Mouse (Mus musculus) bone marrow macrophage, adult 2 months (primary cell): ENCODE measurements around the gene Midn. TPM values are rescaled to one million over a fixed set of nuclear protein-coding genes. Genes with fewer than 3 reads are reported as not detected.

ENCODE experiments used
- H3K27ac ChIP-seq: 2 replicates; pipeline ENCODE4 v1.5.1; 2012; ENCODE audit warnings: low read depth, low read length; ENCODE audit not compliant: insufficient read depth
- H3K4me1 ChIP-seq: 2 replicates; pipeline ENCODE4 v1.6.1; 2012; ENCODE audit warnings: low read length; ENCODE audit not compliant: control insufficient read depth, insufficient read depth
- H3K4me3 ChIP-seq: 2 replicates; pipeline ENCODE4 v1.5.1; 2012; ENCODE audit warnings: mild to moderate bottlenecking, low read length, moderate library complexity; ENCODE audit not compliant: insufficient read depth
- CTCF ChIP-seq: IDR thresholded peaks from 2 replicates; pipeline ENCODE4 v1.5.1; 2012; ENCODE audit warnings: low read depth, mild to moderate bottlenecking, low read length, moderate library complexity
- POLR2A ChIP-seq: IDR thresholded peaks from 2 replicates; pipeline ENCODE4 v1.6.1; 2012; ENCODE audit warnings: mild to moderate bottlenecking, low read depth, low read length, borderline replicate concordance
- polyA plus RNA-seq: library from polyadenylated mRNA; stranded (reverse); fragments of >200 nt; gene quantifications from 2 replicates; pipeline ENCODE4 v1.2.4, GENCODE M21; 2012; ENCODE audit not compliant: missing spikeins, insufficient read depth, insufficient read length

Midn gene
- polyA plus RNA-seq, 1 experiment, result 40.5 TPM

GRCm38 (mm10) chr10:80163721-80164120, 15.6 kb downstream of the Midn start:
- peaks cover 55% of the 10 kb centered on the region for H3K4me1 ChIP-seq
- H3K4me3 ChIP-seq, result no peak overlapping the region
- H3K27ac ChIP-seq, result peak overlapping the region; percentile 70
- TF ChIP-seq CTCF (no peak), POLR2A (no peak)

- TF ChIP-seq CTCF (no peak), POLR2A (no peak)
- peaks cover 51% of the 10 kb centered on the region for H3K4me1 ChIP-seq
- H3K4me3 ChIP-seq, result peak overlapping the region; percentile 65
- H3K27ac ChIP-seq, result peak overlapping the region; percentile 70
Observed at GRCm38 (mm10) chr10:80164161-80164997, 16.3 kb downstream of the Midn start.

GRCm38 (mm10) chr10:80164998-80165344, 16.9 kb downstream of the Midn start:
- H3K4me3 ChIP-seq, result peak overlapping the region; percentile 65
- H3K4me1 ChIP-seq, result peaks cover 50% of the 10 kb centered on the region
- peak overlapping the region; percentile 67 for H3K27ac ChIP-seq
- TF ChIP-seq CTCF (peak; percentile 97), POLR2A (no peak)

- TF ChIP-seq CTCF (no peak), POLR2A (no peak)
- H3K27ac ChIP-seq, result peak within 1 kb of the TSS; percentile 71
- H3K4me3 ChIP-seq, result peak within 1 kb of the TSS; percentile 65
- H3K4me1 ChIP-seq, result peaks cover 45% of the 10 kb centered on the region
Observed at GRCm38 (mm10) chr10:80165392-80166128, 17.5 kb downstream of the Midn start, which contains the start of gene Cirbp. Gene Cirbp (plus strand): TSS chr10:80165985.

GRCm38 (mm10) chr10:80166136-80166535, 18.1 kb downstream of the Midn start:
- H3K4me3 ChIP-seq, result peak overlapping the region; percentile 36
- H3K27ac ChIP-seq, result peak overlapping the region; percentile 41
- peaks cover 42% of the 10 kb centered on the region for H3K4me1 ChIP-seq

- TF ChIP-seq CTCF, result no peak
- TF ChIP-seq POLR2A, result peak; percentile 86; the same call in 1 of the 2 replicates
- Histone ChIP-seq H3K4me1 (peaks cover 37% of the 10 kb centered on the region), H3K27ac (peak overlapping the region; percentile 71), H3K4me3 (peak overlapping the region; percentile 70)
Observed at GRCm38 (mm10) chr10:80167460-80168037, 19.5 kb downstream of the Midn start.

GRCm38 (mm10) chr10:80168038-80168661, 20.1 kb downstream of the Midn start:
- H3K4me1 ChIP-seq, result peaks cover 31% of the 10 kb centered on the region
- peak overlapping the region; percentile 71 for H3K27ac ChIP-seq
- H3K4me3 ChIP-seq, result peak overlapping the region; percentile 70
- no peak for TF ChIP-seq POLR2A
- TF ChIP-seq CTCF, result no peak

- 0 out of 2 replicates have a peak overlapping the region, but pooled peaks have one; percentile 50 for H3K27ac ChIP-seq
- H3K4me1 ChIP-seq, result peaks cover 28% of the 10 kb centered on the region
- TF ChIP-seq POLR2A, result no peak
- no peak for TF ChIP-seq CTCF
- peak overlapping the region; percentile 70 for H3K4me3 ChIP-seq
Observed at GRCm38 (mm10) chr10:80169070-80169469, 21.0 kb downstream of the Midn start.

GRCm38 (mm10) chr10:80169651-80170050, 21.6 kb downstream of the Midn start:
- Histone ChIP-seq H3K4me1 (peaks cover 30% of the 10 kb centered on the region), H3K4me3 (no peak overlapping the region), H3K27ac (no peak overlapping the region)
- TF ChIP-seq CTCF (no peak), POLR2A (no peak)

- Histone ChIP-seq H3K4me3 (no peak overlapping the region), H3K4me1 (peaks cover 30% of the 10 kb centered on the region), H3K27ac (no peak overlapping the region)
- TF ChIP-seq POLR2A (no peak), CTCF (no peak)
Observed at GRCm38 (mm10) chr10:80170052-80170451, 22.0 kb downstream of the Midn start.
